Mouse (Mus musculus) lung, postnatal 0 days (tissue): Measurements from ENCODE around the gene Rai1.

Experiments
- CTCF ChIP-seq: IDR thresholded peaks from 2 replicates; pipeline ENCODE4 v1.5.1; 2016; ENCODE audit warnings: antibody characterized with exemption, mild to moderate bottlenecking
- EP300 ChIP-seq: IDR thresholded peaks from 2 replicates; pipeline ENCODE4 v1.6.1; 2016; ENCODE audit warnings: antibody characterized with exemption, mild to moderate bottlenecking, control low read depth

DNA sequence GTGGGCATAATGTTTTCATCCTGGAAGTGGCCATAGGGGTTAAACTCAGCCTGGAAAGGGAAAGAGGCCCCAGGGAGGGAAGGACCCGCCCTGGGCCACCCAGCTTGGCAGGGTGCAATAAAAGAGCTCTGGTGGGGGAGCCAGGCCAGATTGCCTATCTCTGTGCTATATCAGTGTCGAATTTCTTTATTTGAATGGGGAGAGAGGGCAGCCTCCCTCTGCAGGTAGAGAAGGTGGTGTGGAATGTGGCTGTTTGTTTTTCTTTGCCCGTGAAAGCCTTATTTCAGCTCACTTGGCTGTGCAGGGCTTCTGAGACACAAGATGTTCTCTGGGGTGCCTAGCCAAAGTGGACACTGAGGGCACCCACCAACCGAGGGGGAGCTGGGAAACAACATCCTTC, 8.8 kb downstream of the Rai1 start:
- TF ChIP-seq EP300, result no peak
- no peak for TF ChIP-seq CTCF
